Mouse (Mus musculus): ENCODE measurements at regions not wholly inside any gene's neighbourhood (a gene's known extent, or its start where the extent isn't known, plus 50 kb on each side); places are given as distances from the start of the nearest gene placed in this dataset.

- no peaks in the 10 kb centered on the region for H3K27me3 ChIP-seq (replicated peaks)
- H3K9me3 ChIP-seq (replicated peaks; ENCODE audit: low read length), result no peaks in the 10 kb centered on the region
- no peak overlapping the region for H3K9ac ChIP-seq (ENCODE audit: insufficient read depth, low read depth)
- no peak overlapping the region for H3K27ac ChIP-seq (ENCODE audit: insufficient read depth, low read depth)
- DNase-seq (ENCODE audit: extremely low read depth), result no peak
- no peak overlapping the region for H3K4me2 ChIP-seq (ENCODE audit: insufficient read depth, low read depth, poor library complexity, severe bottlenecking)
- H3K36me3 ChIP-seq (replicated peaks in 1 of 2; ENCODE audit: control insufficient read depth in 1 of 2, insufficient read depth in 1 of 2, low read length in 1 of 2), result peaks cover 0 to 21% of the 10 kb centered on the region in 2 experiments
- no peak overlapping the region for H3K4me3 ChIP-seq (replicated peaks in 1 of 3; ENCODE audit: low read depth in 2 of 3, low read length in 2 of 3, poor library complexity in 1 of 3)
- dilution Hi-C loops (cut with MboI; ENCODE audit: extremely low pct_ligation_motif_present, extremely low pct_unique_long_range_greater_than_20kb, low sequenced_read_pairs) (no loop called here), in situ Hi-C loops (cut with MboI; ENCODE audit: low pct_ligation_motif_present, low pct_unique_long_range_greater_than_20kb, low sequenced_read_pairs) (no loop called here)
- no peaks in the 10 kb centered on the region for H3K4me1 ChIP-seq (ENCODE audit: control insufficient read depth in 1 of 2, insufficient read depth in 2 of 2)
- H3K79me2 ChIP-seq (replicated peaks; ENCODE audit: control insufficient read depth, extremely low read depth, insufficient read depth, poor library complexity, severe bottlenecking), result no peaks in the 10 kb centered on the region
- TF ChIP-seq GABPA (IDR thresholded peaks at IDR 0.05; ENCODE audit: insufficient replicate concordance, low read depth, low read length), result no peak
- no peak for TF ChIP-seq IRF4 (IDR thresholded peaks at IDR 0.05; ENCODE audit: low read depth, low read length)
- no peak for TF ChIP-seq ZKSCAN1 (IDR thresholded peaks at IDR 0.05; ENCODE audit: borderline replicate concordance, low read depth, low read length)
Observed at GRCm38 (mm10) chr8:26921531-26922177, 55.5 kb upstream of the Zfp703 start.

GRCm38 (mm10) chr8:26922178-26922540, 55.0 kb upstream of the Zfp703 start:
- H3K9me3 ChIP-seq (replicated peaks; ENCODE audit: low read length), result no peaks in the 10 kb centered on the region
- in situ Hi-C loops (cut with MboI; ENCODE audit: low pct_ligation_motif_present, low pct_unique_long_range_greater_than_20kb, low sequenced_read_pairs), result no loop called here
- H3K4me3 ChIP-seq (replicated peaks in 1 of 3; ENCODE audit: low read depth in 2 of 3, low read length in 2 of 3, poor library complexity in 1 of 3), result no peak overlapping the region
- dilution Hi-C loops (cut with MboI; ENCODE audit: extremely low pct_ligation_motif_present, extremely low pct_unique_long_range_greater_than_20kb, low sequenced_read_pairs), result no loop called here
- no peak overlapping the region for H3K9ac ChIP-seq (ENCODE audit: insufficient read depth, low read depth)
- H3K27me3 ChIP-seq (replicated peaks), result no peaks in the 10 kb centered on the region
- H3K4me2 ChIP-seq (ENCODE audit: insufficient read depth, low read depth, poor library complexity, severe bottlenecking), result no peak overlapping the region
- no peak overlapping the region for H3K27ac ChIP-seq (ENCODE audit: insufficient read depth, low read depth)
- TF ChIP-seq E2F4 (IDR thresholded peaks at IDR 0.05; ENCODE audit: insufficient replicate concordance, low read depth, low read length), result no peak
- TF ChIP-seq USF1 (IDR thresholded peaks at IDR 0.05; ENCODE audit: low read depth, low read length), result no peak
- no peak for TF ChIP-seq UBTF (IDR thresholded peaks at IDR 0.05; ENCODE audit: low read depth, low read length)
- TF ChIP-seq RAD21 (IDR thresholded peaks at IDR 0.05; ENCODE audit: low read depth, low read length), result no peak
- no peak for TF ChIP-seq TCF12 (IDR thresholded peaks at IDR 0.05; ENCODE audit: low read depth, low read length)
- TF ChIP-seq JUND (conservative IDR thresholded peaks at IDR 0.05; ENCODE audit: low read depth, low read length), result no peak
- no peak for TF ChIP-seq TBP (conservative IDR thresholded peaks at IDR 0.05; ENCODE audit: low read depth, low read length)
- no peak for TF ChIP-seq IRF4 (IDR thresholded peaks at IDR 0.05; ENCODE audit: low read depth, low read length)
- TF ChIP-seq POLR2AphosphoS2 (IDR thresholded peaks at IDR 0.05; ENCODE audit: low read depth, low read length), result no peak
- no peak for TF ChIP-seq MAZ (IDR thresholded peaks at IDR 0.05; ENCODE audit: low read depth, low read length)
- TF ChIP-seq ELF1 (IDR thresholded peaks at IDR 0.05; ENCODE audit: low read depth, low read length), result no peak
- no peak for TF ChIP-seq ETS1 (conservative IDR thresholded peaks at IDR 0.05; ENCODE audit: low read depth, low read length)
- TF ChIP-seq JUN (IDR thresholded peaks at IDR 0.05; ENCODE audit: insufficient read depth, low read depth, low read length), result no peak
- no peak for TF ChIP-seq USF2 (conservative IDR thresholded peaks at IDR 0.05; ENCODE audit: low read depth, low read length)
- no peak for TF ChIP-seq PAX5 (IDR thresholded peaks at IDR 0.05; ENCODE audit: low read length)
- TF ChIP-seq POLR2A (IDR thresholded peaks at IDR 0.05; ENCODE audit: low read depth, low read length), result no peak
- H3K4me1 ChIP-seq (ENCODE audit: control insufficient read depth in 1 of 2, insufficient read depth in 2 of 2), result no peaks in the 10 kb centered on the region
- DNase-seq (ENCODE audit: extremely low read depth), result no peak
- H3K79me2 ChIP-seq (replicated peaks; ENCODE audit: control insufficient read depth, extremely low read depth, insufficient read depth, poor library complexity, severe bottlenecking), result no peaks in the 10 kb centered on the region
- peaks cover 0 to 21% of the 10 kb centered on the region in 2 experiments for H3K36me3 ChIP-seq (replicated peaks in 1 of 2; ENCODE audit: control insufficient read depth in 1 of 2, insufficient read depth in 1 of 2, low read length in 1 of 2)
